Mouse (Mus musculus): ENCODE data around the gene Fgg. TPM values are rescaled to one million over a fixed set of nuclear protein-coding genes. Genes with fewer than 3 reads are reported as not detected.

Gene Fgg
- polyA plus RNA-seq, 1 experiment from 2014 or later: 0.17 TPM

GRCm38 (mm10) chr3:83013951-83014350 is 6.4 kb downstream of the Fgg start:
- 91% methylated on average over 10 of the region's 10 CpGs for WGBS
- H3K4me2 ChIP-seq (ENCODE audit: low read depth): no peak overlapping the region
- no peak overlapping the region for H3K4me3 ChIP-seq (ENCODE audit: low read depth, low read length)
- H3K9ac ChIP-seq (ENCODE audit: low read length): no peak overlapping the region
- no peak overlapping the region for H3K27ac ChIP-seq (ENCODE audit: low read depth, low read length)
- H3K9me3 ChIP-seq (ENCODE audit: control insufficient read depth, low read length): no peaks in the 10 kb centered on the region
- no peaks in the 10 kb centered on the region for H3K4me1 ChIP-seq (ENCODE audit: control insufficient read depth, insufficient read depth, low read length)
- no peaks in the 10 kb centered on the region for H3K36me3 ChIP-seq (ENCODE audit: control insufficient read depth, insufficient read depth, low read length)
- no peaks in the 10 kb centered on the region for H3K27me3 ChIP-seq (ENCODE audit: control insufficient read depth, insufficient read depth, low read length)
- no peak for ATAC-seq (ENCODE audit: insufficient read depth, low FRiP score, low TSS enrichment)
- no peak for DNase-seq (ENCODE audit: low spot score)

- no peaks in the 10 kb centered on the region for H3K4me1 ChIP-seq (ENCODE audit: control insufficient read depth, insufficient read depth, low read length)
- DNase-seq (ENCODE audit: low spot score) (no peak), ATAC-seq (ENCODE audit: insufficient read depth, low FRiP score, low TSS enrichment) (no peak)
- WGBS: 80% methylated on average over 1 of the region's 1 CpGs
- H3K27me3 ChIP-seq (ENCODE audit: control insufficient read depth, insufficient read depth, low read length): no peaks in the 10 kb centered on the region
- H3K36me3 ChIP-seq (ENCODE audit: control insufficient read depth, insufficient read depth, low read length): no peaks in the 10 kb centered on the region
- H3K4me2 ChIP-seq (ENCODE audit: low read depth): no peak overlapping the region
- H3K27ac ChIP-seq (ENCODE audit: low read depth, low read length): no peak overlapping the region
- no peaks in the 10 kb centered on the region for H3K9me3 ChIP-seq (ENCODE audit: control insufficient read depth, low read length)
- no peak overlapping the region for H3K9ac ChIP-seq (ENCODE audit: low read length)
- H3K4me3 ChIP-seq (ENCODE audit: low read depth, low read length): no peak overlapping the region
Measured at GRCm38 (mm10) chr3:83016236-83016635, 8.7 kb downstream of the Fgg start.

DNA sequence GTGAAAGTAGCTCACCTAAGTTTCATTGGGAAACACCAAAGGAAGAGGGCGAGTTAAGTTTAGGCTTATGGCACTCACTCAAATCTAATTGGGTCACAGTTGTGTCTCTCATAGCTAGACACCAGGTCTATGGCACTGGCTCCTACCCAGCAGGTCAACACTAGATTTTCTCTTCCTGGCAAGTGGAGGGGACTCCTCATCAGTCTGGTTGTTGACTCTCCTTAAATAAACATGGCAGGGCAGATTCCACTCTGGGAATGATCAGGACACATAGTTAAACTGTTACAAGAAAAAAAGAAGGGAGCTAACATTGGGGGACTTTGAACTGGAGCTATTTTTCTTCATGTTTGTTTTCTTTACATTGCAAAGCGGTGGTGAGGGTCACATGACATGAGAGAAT is 12.9 kb downstream of the Fgg start:
- no peak for ATAC-seq (ENCODE audit: insufficient read depth, low FRiP score, low TSS enrichment)
- no peaks in the 10 kb centered on the region for H3K36me3 ChIP-seq (ENCODE audit: control insufficient read depth, insufficient read depth, low read length)
- no peak overlapping the region for H3K4me3 ChIP-seq (ENCODE audit: low read depth, low read length)
- H3K9ac ChIP-seq (ENCODE audit: low read length): no peak overlapping the region
- DNase-seq (ENCODE audit: low spot score): no peak
- no peak overlapping the region for H3K4me2 ChIP-seq (ENCODE audit: low read depth)
- H3K4me1 ChIP-seq (ENCODE audit: control insufficient read depth, insufficient read depth, low read length): no peaks in the 10 kb centered on the region
- no peaks in the 10 kb centered on the region for H3K9me3 ChIP-seq (ENCODE audit: control insufficient read depth, low read length)
- H3K27ac ChIP-seq (ENCODE audit: low read depth, low read length): no peak overlapping the region
- H3K27me3 ChIP-seq (ENCODE audit: control insufficient read depth, insufficient read depth, low read length): no peaks in the 10 kb centered on the region
- 77% methylated on average over 2 of the region's 2 CpGs for WGBS

DNA sequence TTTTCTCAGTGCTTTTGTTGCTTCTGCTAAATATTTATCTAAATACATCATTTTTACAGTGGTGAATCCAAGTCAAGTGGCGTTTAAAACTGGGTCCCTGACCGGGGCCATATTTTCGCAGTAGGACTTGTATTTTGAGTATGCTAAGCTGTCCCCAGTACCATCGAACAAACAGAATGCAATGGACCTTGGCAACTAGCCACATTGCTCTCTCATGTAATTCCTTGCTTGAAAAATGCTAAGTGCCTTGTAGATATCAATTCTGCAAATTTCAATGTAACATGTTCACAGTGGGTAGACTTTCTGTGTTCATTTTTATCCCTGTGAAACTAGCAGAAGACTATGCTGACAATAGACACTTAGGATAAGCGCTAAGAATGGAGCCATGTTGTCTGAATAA is 13.7 kb downstream of the Fgg start:
- DNase-seq (ENCODE audit: low spot score) (no peak), ATAC-seq (ENCODE audit: insufficient read depth, low FRiP score, low TSS enrichment) (no peak)
- Histone ChIP-seq H3K4me3 (ENCODE audit: low read depth, low read length) (no peak overlapping the region), H3K27me3 (ENCODE audit: control insufficient read depth, insufficient read depth, low read length) (no peaks in the 10 kb centered on the region), H3K9me3 (ENCODE audit: control insufficient read depth, low read length) (no peaks in the 10 kb centered on the region), H3K27ac (ENCODE audit: low read depth, low read length) (no peak overlapping the region), H3K36me3 (ENCODE audit: control insufficient read depth, insufficient read depth, low read length) (no peaks in the 10 kb centered on the region), H3K4me1 (ENCODE audit: control insufficient read depth, insufficient read depth, low read length) (no peaks in the 10 kb centered on the region), H3K4me2 (ENCODE audit: low read depth) (no peak overlapping the region), H3K9ac (ENCODE audit: low read length) (no peak overlapping the region)
- 97% methylated on average over 5 of the region's 5 CpGs for WGBS

GRCm38 (mm10) chr3:83025036-83025435 is 17.5 kb downstream of the Fgg start:
- DNase-seq (ENCODE audit: low spot score): no peak
- H3K27ac ChIP-seq (ENCODE audit: low read depth, low read length): no peak overlapping the region

DNA sequence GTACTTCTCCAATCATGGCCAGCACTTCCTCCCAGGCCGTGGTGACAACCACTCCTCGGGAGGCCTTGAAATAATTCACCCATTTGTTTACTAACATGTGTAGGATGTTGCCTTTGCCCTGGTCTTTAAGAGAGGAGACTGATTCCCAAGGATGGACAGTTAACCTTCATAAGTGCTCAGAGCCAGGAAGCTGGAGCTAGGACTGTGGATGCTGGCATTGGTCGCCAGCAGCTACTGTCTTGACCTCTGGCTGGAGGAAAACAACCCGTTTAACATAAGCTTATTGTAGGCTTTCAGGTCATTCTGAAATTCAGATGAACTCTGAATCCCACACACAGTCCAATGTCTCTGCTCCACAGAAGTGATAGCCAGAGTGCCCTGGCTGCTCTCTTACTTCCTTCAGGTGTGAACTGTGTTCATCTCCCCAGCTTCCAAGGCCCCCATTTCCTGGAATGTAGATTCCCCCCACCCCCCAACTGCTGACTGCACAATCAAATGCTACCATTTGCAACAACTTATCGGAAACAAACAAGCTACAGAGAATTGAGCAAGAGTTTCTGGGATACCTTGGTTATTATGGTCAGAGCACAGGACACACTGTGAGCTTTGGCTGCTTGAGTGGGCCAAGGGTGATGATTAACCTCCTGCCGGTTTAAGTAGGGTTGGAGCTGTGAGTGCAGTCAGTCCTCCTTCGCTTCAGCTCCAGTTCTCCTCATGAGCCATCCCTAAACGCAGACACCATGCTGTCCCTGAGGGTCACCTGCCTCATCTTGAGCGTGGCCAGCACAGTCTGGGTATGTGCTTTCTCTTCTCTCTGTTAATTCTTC is 18.2 kb downstream of the Fgg start, which contains the start of gene Fga:
TSS of gene Fga (plus strand) at position 602 of the 827 bp plus-strand sequence.
- H3K27ac ChIP-seq (ENCODE audit: low read depth, low read length): no peak within 1 kb of the TSS
- no peak within 1 kb of the TSS for H3K9ac ChIP-seq (ENCODE audit: low read length)
- H3K9me3 ChIP-seq (ENCODE audit: control insufficient read depth, low read length): no peaks in the 10 kb centered on the region
- H3K27me3 ChIP-seq (ENCODE audit: control insufficient read depth, insufficient read depth, low read length): no peaks in the 10 kb centered on the region
- H3K4me3 ChIP-seq (ENCODE audit: low read depth, low read length): no peak within 1 kb of the TSS
- H3K4me2 ChIP-seq (ENCODE audit: low read depth): no peak within 1 kb of the TSS
- H3K4me1 ChIP-seq (ENCODE audit: control insufficient read depth, insufficient read depth, low read length): no peaks in the 10 kb centered on the region
- WGBS: 79% methylated on average over 9 of the region's 9 CpGs
- ATAC-seq (ENCODE audit: insufficient read depth, low FRiP score, low TSS enrichment): no peak
- no peaks in the 10 kb centered on the region for H3K36me3 ChIP-seq (ENCODE audit: control insufficient read depth, insufficient read depth, low read length)
- DNase-seq (ENCODE audit: low spot score): no peak

More at GRCm38 (mm10) chr3:83025036-83025435, 17.5 kb downstream of the Fgg start:
- no peak overlapping the region for H3K4me3 ChIP-seq (ENCODE audit: low read depth, low read length)
- H3K9me3 ChIP-seq (ENCODE audit: control insufficient read depth, low read length): no peaks in the 10 kb centered on the region
- H3K36me3 ChIP-seq (ENCODE audit: control insufficient read depth, insufficient read depth, low read length): no peaks in the 10 kb centered on the region
- no peak overlapping the region for H3K4me2 ChIP-seq (ENCODE audit: low read depth)
- no peaks in the 10 kb centered on the region for H3K27me3 ChIP-seq (ENCODE audit: control insufficient read depth, insufficient read depth, low read length)
- no peaks in the 10 kb centered on the region for H3K4me1 ChIP-seq (ENCODE audit: control insufficient read depth, insufficient read depth, low read length)
- WGBS: 73% methylated on average over 6 of the region's 6 CpGs
- H3K9ac ChIP-seq (ENCODE audit: low read length): no peak overlapping the region
- ATAC-seq (ENCODE audit: insufficient read depth, low FRiP score, low TSS enrichment): no peak

GRCm38 (mm10) chr3:83027546-83028251 is 20.2 kb downstream of the Fgg start:
- H3K4me2 ChIP-seq (ENCODE audit: low read depth): no peak overlapping the region
- H3K9ac ChIP-seq (ENCODE audit: low read length): no peak overlapping the region
- DNase-seq (ENCODE audit: low spot score) (no peak), ATAC-seq (ENCODE audit: insufficient read depth, low FRiP score, low TSS enrichment) (no peak)
- 92% methylated on average over 9 of the region's 9 CpGs for WGBS
- no peak overlapping the region for H3K27ac ChIP-seq (ENCODE audit: low read depth, low read length)
- no peaks in the 10 kb centered on the region for H3K9me3 ChIP-seq (ENCODE audit: control insufficient read depth, low read length)
- no peaks in the 10 kb centered on the region for H3K27me3 ChIP-seq (ENCODE audit: control insufficient read depth, insufficient read depth, low read length)
- no peak overlapping the region for H3K4me3 ChIP-seq (ENCODE audit: low read depth, low read length)
- no peaks in the 10 kb centered on the region for H3K36me3 ChIP-seq (ENCODE audit: control insufficient read depth, insufficient read depth, low read length)
- H3K4me1 ChIP-seq (ENCODE audit: control insufficient read depth, insufficient read depth, low read length): no peaks in the 10 kb centered on the region

- H3K9ac ChIP-seq (ENCODE audit: low read length): no peak overlapping the region
- no peak overlapping the region for H3K27ac ChIP-seq (ENCODE audit: low read depth, low read length)
- no peaks in the 10 kb centered on the region for H3K9me3 ChIP-seq (ENCODE audit: control insufficient read depth, low read length)
- no peak overlapping the region for H3K4me2 ChIP-seq (ENCODE audit: low read depth)
- no peaks in the 10 kb centered on the region for H3K4me1 ChIP-seq (ENCODE audit: control insufficient read depth, insufficient read depth, low read length)
- no peaks in the 10 kb centered on the region for H3K27me3 ChIP-seq (ENCODE audit: control insufficient read depth, insufficient read depth, low read length)
- H3K4me3 ChIP-seq (ENCODE audit: low read depth, low read length): no peak overlapping the region
- no peak for DNase-seq (ENCODE audit: low spot score)
- WGBS: 89% methylated on average over 4 of the region's 4 CpGs
- H3K36me3 ChIP-seq (ENCODE audit: control insufficient read depth, insufficient read depth, low read length): no peaks in the 10 kb centered on the region
- ATAC-seq (ENCODE audit: insufficient read depth, low FRiP score, low TSS enrichment): no peak
Measured at GRCm38 (mm10) chr3:83030331-83030730, 22.8 kb downstream of the Fgg start.

Measured in neural tube, embryonic 11.5 days (tissue).